Comparison of ENCODE assay signal across 9 mouse cellular contexts in genomic region chr4:41614156-41614555, GRCm38 (mm10). TPM values are rescaled to one million over a fixed set of nuclear protein-coding genes. Genes with fewer than 3 reads are reported as not detected.
DNase-seq lines count a peak whose midpoint lies in the region; ATAC-seq and TF ChIP-seq lines count a peak whose summit lies in the region.
"Had no signal": no experiment of that assay in that cellular context is flagged by ENCODE, and none has a peak within 500 bp of the region (broad histone marks: within the 10 kb centered on the region; RNA-seq: fewer than 3 reads in every experiment).

No protein-coding gene starts in this region.

- WGBS in forebrain, embryonic 14.5 days = 7% methylated on average over 7 of the region's 7 CpGs
- WGBS in forebrain, embryonic 16.5 days = 8% methylated on average over 7 of the region's 7 CpGs
- WGBS in midbrain, embryonic 16.5 days = 5% methylated on average over 7 of the region's 7 CpGs
- 11% methylated on average over 7 of the region's 7 CpGs for WGBS in spleen, adult 2 months

- no peak overlapping the region for H3K4me3 ChIP-seq in forebrain, embryonic 14.5 days (ENCODE audit: low read depth, low read length)
- no peak overlapping the region for H3K4me3 ChIP-seq in forebrain, embryonic 16.5 days (replicated peaks; ENCODE audit: low read length)
- H3K4me3 ChIP-seq in midbrain, embryonic 16.5 days (ENCODE audit: low read depth, low read length) = no peak overlapping the region
- H3K4me3 ChIP-seq in spleen, adult 2 months (ENCODE audit: extremely low read depth, insufficient read depth, insufficient read length) = no peak overlapping the region
- H3K4me3 ChIP-seq: neural tube, embryonic 12.5 days had no signal

- H3K9me3 ChIP-seq in forebrain, embryonic 14.5 days (replicated peaks; ENCODE audit: control insufficient read depth, low read length) = no peaks in the 10 kb centered on the region
- no peaks in the 10 kb centered on the region for H3K9me3 ChIP-seq in forebrain, embryonic 16.5 days (ENCODE audit: control insufficient read depth, low read length)
- H3K9me3 ChIP-seq in midbrain, embryonic 16.5 days (replicated peaks; ENCODE audit: control insufficient read depth, low read length, poor library complexity, severe bottlenecking) = no peaks in the 10 kb centered on the region
- H3K9me3 ChIP-seq: neural tube, embryonic 12.5 days had no signal

- DNase-seq in forebrain, embryonic 14.5 days (ENCODE audit: low spot score) = peak; percentile 91
- peak; percentile 40 for DNase-seq in c-Kit-positive CD71-positive TER-119-positive erythroid progenitor cells, embryonic 14.5 days (ENCODE audit: low spot score)
- DNase-seq in frontal cortex, postnatal 10 days (ENCODE audit: low spot score in 2 of 2) = peak; percentile 64 to 84
- peak; percentile 74 for DNase-seq in induced T-regulatory cell, adult 2 months (ENCODE audit: low read depth)
- DNase-seq in left cerebral cortex, postnatal 25 days (ENCODE audit: low spot score in 2 of 2) = peak; percentile 88
- peak in 1 of 2 experiments; percentile 55 for DNase-seq in spleen, adult 2 months (ENCODE audit: low read depth in 1 of 2, low spot score in 2 of 2)

- no peak overlapping the region for H3K9ac ChIP-seq in forebrain, embryonic 14.5 days (ENCODE audit: low read length)
- H3K9ac ChIP-seq in forebrain, embryonic 16.5 days (replicated peaks; ENCODE audit: low read depth, low read length) = no peak overlapping the region
- H3K9ac ChIP-seq in midbrain, embryonic 16.5 days (ENCODE audit: low read depth, low read length) = no peak overlapping the region
- H3K9ac ChIP-seq: neural tube, embryonic 12.5 days had no signal

- no peaks in the 10 kb centered on the region for H3K27me3 ChIP-seq in forebrain, embryonic 14.5 days (replicated peaks; ENCODE audit: control insufficient read depth, insufficient read depth, low read length)
- H3K27me3 ChIP-seq in forebrain, embryonic 16.5 days (replicated peaks; ENCODE audit: control insufficient read depth, insufficient read depth, low read length) = no peaks in the 10 kb centered on the region
- no peaks in the 10 kb centered on the region; the same call in none of the 2 replicates for H3K27me3 ChIP-seq in midbrain, embryonic 16.5 days (ENCODE audit: control insufficient read depth, insufficient read depth, low read depth, low read length)
- no peaks in the 10 kb centered on the region for H3K27me3 ChIP-seq in spleen, adult 2 months (ENCODE audit: control insufficient read depth, insufficient read depth, low read length)

- TF ChIP-seq CTCF in spleen, adult 2 months (IDR thresholded peaks at IDR 0.05; ENCODE audit: extremely low read depth, insufficient read depth, insufficient read length, insufficient replicate concordance) = peak; percentile 81; the same call in 1 of the 2 replicates

- no peak overlapping the region for H3K27ac ChIP-seq in forebrain, embryonic 14.5 days (ENCODE audit: low read depth, low read length)
- no peak overlapping the region for H3K27ac ChIP-seq in forebrain, embryonic 16.5 days (ENCODE audit: low read length)
- peak overlapping the region; percentile 25; the same call in 1 of the 2 replicates for H3K27ac ChIP-seq in midbrain, embryonic 16.5 days (ENCODE audit: low read length)
- H3K27ac ChIP-seq in spleen, adult 2 months (ENCODE audit: insufficient read depth, low read length) = no peak overlapping the region
- H3K27ac ChIP-seq: neural tube, embryonic 12.5 days had no signal

- H3K36me3 ChIP-seq in forebrain, embryonic 14.5 days (ENCODE audit: control insufficient read depth, insufficient read depth, low read length) = no peaks in the 10 kb centered on the region
- H3K36me3 ChIP-seq in forebrain, embryonic 16.5 days (ENCODE audit: control insufficient read depth, insufficient read depth) = no peaks in the 10 kb centered on the region
- no peaks in the 10 kb centered on the region for H3K36me3 ChIP-seq in midbrain, embryonic 16.5 days (ENCODE audit: control insufficient read depth, insufficient read depth, low read length)
- no peaks in the 10 kb centered on the region for H3K36me3 ChIP-seq in spleen, adult 2 months (ENCODE audit: control insufficient read depth, insufficient read depth, low read length)
- H3K36me3 ChIP-seq: neural tube, embryonic 12.5 days had no signal

- no peak overlapping the region for H3K4me2 ChIP-seq in forebrain, embryonic 14.5 days (ENCODE audit: low read length)
- H3K4me2 ChIP-seq in forebrain, embryonic 16.5 days (ENCODE audit: low read length) = no peak overlapping the region
- H3K4me2 ChIP-seq in midbrain, embryonic 16.5 days (ENCODE audit: low read length) = no peak overlapping the region
- H3K4me2 ChIP-seq: neural tube, embryonic 12.5 days had no signal

- no peak for ATAC-seq in forebrain, embryonic 14.5 days
- no peak for ATAC-seq in forebrain, embryonic 16.5 days
- ATAC-seq in midbrain, embryonic 16.5 days = peak; percentile 29; the same call in 1 of the 2 replicates

- peaks cover 69% of the 10 kb centered on the region for H3K4me1 ChIP-seq in forebrain, embryonic 14.5 days (ENCODE audit: control insufficient read depth, insufficient read depth, low read length)
- peaks cover 65% of the 10 kb centered on the region for H3K4me1 ChIP-seq in forebrain, embryonic 16.5 days (replicated peaks; ENCODE audit: control insufficient read depth, insufficient read depth, low read length)
- H3K4me1 ChIP-seq in midbrain, embryonic 16.5 days (ENCODE audit: control insufficient read depth, insufficient read depth, low read length) = peaks cover 17% of the 10 kb centered on the region
- H3K4me1 ChIP-seq in spleen, adult 2 months (ENCODE audit: control insufficient read depth, insufficient read depth, insufficient read length) = no peaks in the 10 kb centered on the region

- intact Hi-C loops in left cerebral cortex, postnatal 25 days (cut with DNase I) = loop anchor here (1.0 to 5.0 kb wide), 4 partner anchors 61 to 145 kb away; no protein-coding TSS in a partner anchor

- TF ChIP-seq POLR2A in spleen, adult 2 months (IDR thresholded peaks at IDR 0.05; ENCODE audit: low read depth, low read length) = no peak

RNA-seq across cellular contexts. Expression of gene Enho, which starts 26.0 kb away (rescaled TPM):
- 64.7 and 73.9 TPM in 2 replicates for polyA plus RNA-seq in forebrain, embryonic 14.5 days (2014; fragmentation: Nextera tagmentation; extraction: Ambion mirVana)
- polyA plus RNA-seq in forebrain, embryonic 16.5 days (2015; fragmentation: Nextera tagmentation; extraction: Ambion mirVana) = 51.5 and 68.4 TPM in 2 replicates
- 10 to 100 TPM; 54.4 to 63.0 TPM for total RNA-seq in left cerebral cortex, postnatal 25 days (2021)
- polyA plus RNA-seq in midbrain, embryonic 16.5 days (2015; fragmentation: Nextera tagmentation; extraction: Ambion mirVana) = 103 and 120 TPM in 2 replicates
- 8.7 and 8.9 TPM in 2 replicates for polyA plus RNA-seq in spleen, adult 2 months (2012; rRNA removed)

RNA-seq across cellular contexts. Expression of gene Dnaic1, which starts 44.6 kb away (rescaled TPM):
- polyA plus RNA-seq in forebrain, embryonic 14.5 days (2014; fragmentation: Nextera tagmentation; extraction: Ambion mirVana) = 1.4 and 1.6 TPM in 2 replicates
- polyA plus RNA-seq in forebrain, embryonic 16.5 days (2015; fragmentation: Nextera tagmentation; extraction: Ambion mirVana) = 1.2 and 1.7 TPM in 2 replicates
- 1 to 10 TPM; 7.2 to 8.0 TPM for total RNA-seq in left cerebral cortex, postnatal 25 days (2021)
- 1.4 and 2.6 TPM in 2 replicates for polyA plus RNA-seq in midbrain, embryonic 16.5 days (2015; fragmentation: Nextera tagmentation; extraction: Ambion mirVana)
- polyA plus RNA-seq in spleen, adult 2 months (2012; rRNA removed) = 0.25 and 0.95 TPM in 2 replicates

RNA-seq across cellular contexts. Expression of gene Fam219a, which starts 44.8 kb away (rescaled TPM):
- 10.4 and 11.3 TPM in 2 replicates for polyA plus RNA-seq in forebrain, embryonic 14.5 days (2014; fragmentation: Nextera tagmentation; extraction: Ambion mirVana)
- polyA plus RNA-seq in forebrain, embryonic 16.5 days (2015; fragmentation: Nextera tagmentation; extraction: Ambion mirVana) = 13.7 and 14.2 TPM in 2 replicates
- 100 to 1,000 TPM; 203 to 209 TPM for total RNA-seq in left cerebral cortex, postnatal 25 days (2021)
- polyA plus RNA-seq in midbrain, embryonic 16.5 days (2015; fragmentation: Nextera tagmentation; extraction: Ambion mirVana) = 16.4 and 21.7 TPM in 2 replicates
- 16.3 and 23.9 TPM in 2 replicates for polyA plus RNA-seq in spleen, adult 2 months (2012; rRNA removed)
